Mouse (Mus musculus): Measurements from ENCODE around the gene Mtmr12. TPM values are rescaled to one million over a fixed set of nuclear protein-coding genes. Genes with fewer than 3 reads are reported as not detected.
A peak's percentile ranks its signal among the peaks of the same experiment; 100 is the strongest.

Mtmr12 gene
- polyA plus RNA-seq, 1 experiment from 2014 or later = 23.4 TPM

- Histone ChIP-seq H3K27ac (ENCODE audit: low read depth) (peak within 1 kb of the TSS; percentile 96), H3K4me1 (ENCODE audit: insufficient read depth) (no peaks in the 10 kb centered on the region; the same call in 1 of the 2 replicates), H3K9ac (peak within 1 kb of the TSS; percentile 98), H3K36me3 (ENCODE audit: insufficient read depth) (peaks cover 9% of the 10 kb centered on the region; the same call in 1 of the 2 replicates), H3K4me3 (ENCODE audit: low read depth, low read length) (peak within 1 kb of the TSS; percentile 100), H3K4me2 (peak within 1 kb of the TSS; percentile 77), H3K9me3 (ENCODE audit: low read depth, low read length) (no peaks in the 10 kb centered on the region), H3K27me3 (ENCODE audit: insufficient read depth, low read length) (0 out of 2 replicates have a peak, but pooled peaks cover 2% of the 10 kb centered on the region)
- no peak for TF ChIP-seq CTCF (IDR thresholded peaks at IDR 0.05; ENCODE audit: low read depth)
- DNase-seq = peak; percentile 98
- ATAC-seq (ENCODE audit: insufficient read depth) = peak; percentile 95
- WGBS = under 1% methylated on average over 70 of the region's 74 CpGs
Observed at GRCm38 (mm10) chr15:12321091-12321787, 116.4 kb downstream of the Mtmr12 start, which contains the start of gene Golph3. TSS of gene Golph3 (plus strand) at chr15:12321450.

- 0 out of 2 replicates have a peak, but pooled peaks cover 2% of the 10 kb centered on the region for H3K27me3 ChIP-seq (ENCODE audit: insufficient read depth, low read length)
- WGBS = under 1% methylated on average over 61 of the region's 70 CpGs
- TF ChIP-seq CTCF (IDR thresholded peaks at IDR 0.05; ENCODE audit: low read depth) = no peak
Observed at GRCm38 (mm10) chr15:12321788-12322621, 117.2 kb downstream of the Mtmr12 start, which contains the start of gene 1810049J17Rik. TSS of gene 1810049J17Rik (minus strand) at chr15:12321899.

GRCm38 (mm10) chr15:12322676-12323402 lies 118.0 kb downstream of the Mtmr12 start:
- ATAC-seq (ENCODE audit: insufficient read depth) = no peak
- no peaks in the 10 kb centered on the region for H3K9me3 ChIP-seq (ENCODE audit: low read depth, low read length)
- DNase-seq = peak; percentile 43
- H3K4me1 ChIP-seq (ENCODE audit: insufficient read depth) = no peaks in the 10 kb centered on the region; the same call in 1 of the 2 replicates
- H3K9ac ChIP-seq = peak overlapping the region; percentile 98
- peaks cover 9% of the 10 kb centered on the region; the same call in 1 of the 2 replicates for H3K36me3 ChIP-seq (ENCODE audit: insufficient read depth)
- WGBS = 11% methylated on average over 9 of the region's 9 CpGs
- peak overlapping the region; percentile 77 for H3K4me2 ChIP-seq
- peak overlapping the region; percentile 100 for H3K4me3 ChIP-seq (ENCODE audit: low read depth, low read length)
- TF ChIP-seq CTCF (IDR thresholded peaks at IDR 0.05; ENCODE audit: low read depth) = no peak
- H3K27me3 ChIP-seq (ENCODE audit: insufficient read depth, low read length) = 0 out of 2 replicates have a peak, but pooled peaks cover 2% of the 10 kb centered on the region
- H3K27ac ChIP-seq (ENCODE audit: low read depth) = no peak overlapping the region

More at GRCm38 (mm10) chr15:12321788-12322621, 117.2 kb downstream of the Mtmr12 start, which contains the start of gene 1810049J17Rik:
- ATAC-seq (ENCODE audit: insufficient read depth) (peak; percentile 38), DNase-seq (peak; percentile 65)
- H3K9ac ChIP-seq = peak within 1 kb of the TSS; percentile 98
- no peaks in the 10 kb centered on the region; the same call in 1 of the 2 replicates for H3K4me1 ChIP-seq (ENCODE audit: insufficient read depth)
- peak within 1 kb of the TSS; percentile 77 for H3K4me2 ChIP-seq
- H3K36me3 ChIP-seq (ENCODE audit: insufficient read depth) = peaks cover 9% of the 10 kb centered on the region; the same call in 1 of the 2 replicates
- H3K27ac ChIP-seq (ENCODE audit: low read depth) = peak within 1 kb of the TSS; percentile 96
- peak within 1 kb of the TSS; percentile 100 for H3K4me3 ChIP-seq (ENCODE audit: low read depth, low read length)
- H3K9me3 ChIP-seq (ENCODE audit: low read depth, low read length) = no peaks in the 10 kb centered on the region

MicroRNAs within 50 kb of the gene (microRNA counts, 519-probe panel; counts per million panel counts)
- microRNA mmu-miR-1898 = 30.5 counts per million

Small RNAs within 50 kb of the gene (microRNA-seq; reads per million reads assigned to microRNA genes)
- gene Mir1898 (ENCODE audit: borderline number of aligned reads) = not detected

Other genes starting within 250 kb of the Mtmr12 start
- 671 and 746 TPM in 2 replicates for gene Sub1, start 208.0 kb upstream of the Mtmr12 start, polyA plus RNA-seq (2014; fragmentation: Nextera tagmentation; extraction: Ambion mirVana)
- gene Zfr, start 87.2 kb upstream of the Mtmr12 start, polyA plus RNA-seq (2014; fragmentation: Nextera tagmentation; extraction: Ambion mirVana) = 148 and 158 TPM in 2 replicates
- 91.2 and 96.3 TPM in 2 replicates for gene Golph3, start 116.4 kb downstream of the Mtmr12 start, polyA plus RNA-seq (2014; fragmentation: Nextera tagmentation; extraction: Ambion mirVana)
- 1.3 and 2.0 TPM in 2 replicates for gene 1810049J17Rik, start 116.9 kb downstream of the Mtmr12 start, polyA plus RNA-seq (2014; fragmentation: Nextera tagmentation; extraction: Ambion mirVana)

Measured in lung, embryonic 14.5 days (tissue).